Mouse (Mus musculus) G1E (cell line): Measurements from ENCODE around the gene Depdc1b.

Experiments
- CTCF ChIP-seq: IDR thresholded peaks from 2 replicates; pipeline ENCODE4 v1.5.1; 2012; ENCODE audit warnings: low read depth, low read length, inconsistent platforms, mixed read lengths
- GATA1 ChIP-seq: IDR thresholded peaks from 2 replicates; pipeline ENCODE4 v1.6.1; 2012; ENCODE audit warnings: borderline replicate concordance, low read length, inconsistent platforms, mixed read lengths
- TAL1 ChIP-seq: conservative IDR thresholded peaks from 2 replicates; pipeline ENCODE4 v1.6.1; 2012; ENCODE audit warnings: low read depth, low read length, inconsistent platforms, mixed read lengths

DNA sequence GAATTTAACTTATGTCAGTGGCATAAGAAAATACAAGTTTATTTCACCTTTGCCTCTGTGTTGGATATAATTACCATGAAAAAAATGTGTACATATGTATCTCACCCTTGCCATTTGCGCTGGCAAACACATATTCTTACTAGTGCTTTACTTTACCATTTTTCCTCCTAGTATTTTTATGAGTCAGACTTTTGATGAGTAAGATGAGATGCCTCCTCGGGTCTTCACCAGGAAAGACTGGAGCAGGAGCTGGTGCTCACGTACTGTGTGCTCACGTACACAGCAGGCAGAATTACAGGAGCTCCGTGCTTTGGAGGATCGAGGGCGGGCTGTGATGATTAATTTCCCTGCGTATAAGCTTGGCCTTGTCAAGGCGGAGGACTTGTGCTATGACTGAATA lies 69.9 kb downstream of the Depdc1b start:
- TF ChIP-seq CTCF (no peak), GATA1 (no peak), TAL1 (no peak)
